Mouse (Mus musculus) liver, embryonic 16.5 days (tissue): Measurements from ENCODE around the gene Gm47289. TPM values are rescaled to one million over a fixed set of nuclear protein-coding genes. Genes with fewer than 3 reads are reported as not detected.

Experiments used
- polyA plus RNA-seq: library from polyadenylated mRNA; unstranded; fragments of >200 nt; fragmentation: Nextera tagmentation; extraction: Ambion mirVana; gene quantifications from 2 replicates; pipeline ENCODE4 v1.2.1, GENCODE M21; 2015

Gene Gm47289
- polyA plus RNA-seq, 1 experiment from 2014 or later, result 0.04 TPM

Other genes with a start within 250 kb of the Gm47289 start
- 3.2 and 3.7 TPM in 2 replicates for gene Ctdspl, start 232.7 kb upstream of the Gm47289 start, polyA plus RNA-seq
- gene Vill, start 106.4 kb upstream of the Gm47289 start, polyA plus RNA-seq, result 10.2 and 11.3 TPM in 2 replicates
- 1.5 and 1.6 TPM in 2 replicates for gene Plcd1, start 65.7 kb upstream of the Gm47289 start, polyA plus RNA-seq
- 0.02 and 0.05 TPM in 2 replicates for gene Dlec1, start 56.7 kb upstream of the Gm47289 start, polyA plus RNA-seq
- gene Acaa1b, start 2.1 kb upstream of the Gm47289 start, polyA plus RNA-seq, result 24.8 and 27.6 TPM in 2 replicates
- gene Slc22a13, start 49.9 kb downstream of the Gm47289 start, polyA plus RNA-seq, result 0.08 TPM in 1 of 2 replicates, not detected in the other
- 4.0 and 4.1 TPM in 2 replicates for gene Oxsr1, start 163.3 kb downstream of the Gm47289 start, polyA plus RNA-seq
- gene Acaa1a, start 180.5 kb downstream of the Gm47289 start, polyA plus RNA-seq, result 45.0 and 47.9 TPM in 2 replicates
- gene Myd88, start 182.2 kb downstream of the Gm47289 start, polyA plus RNA-seq, result 14.6 and 14.7 TPM in 2 replicates
- gene Xylb, start 198.2 kb downstream of the Gm47289 start, polyA plus RNA-seq, result 3.3 and 4.5 TPM in 2 replicates
- gene Slc22a14, start 206.4 kb downstream of the Gm47289 start, polyA plus RNA-seq, result not detected in 2 replicates
- 0.93 and 1.7 TPM in 2 replicates for gene Acvr2b, start 243.0 kb downstream of the Gm47289 start, polyA plus RNA-seq